Mouse (Mus musculus) cortical plate, adult 2 months (tissue): ENCODE results near the gene B3galnt1.

Experiments used
- CTCF ChIP-seq: fragments of 200-500 bp; IDR thresholded peaks from 2 replicates; pipeline ENCODE4 v1.5.1; 2011; ENCODE audit warnings: mild to moderate bottlenecking, control low read depth, low read length; ENCODE audit not compliant: insufficient read depth; ENCODE audit errors: extremely low read depth
- POLR2A ChIP-seq: fragments of 200-500 bp; IDR thresholded peaks from 2 replicates; pipeline ENCODE4 v1.6.1; 2011; ENCODE audit warnings: mild to moderate bottlenecking, low read length, control low read depth; ENCODE audit not compliant: insufficient read depth; ENCODE audit errors: extremely low read depth

GRCm38 (mm10) chr3:69626963-69627590 lies 28.3 kb upstream of the B3galnt1 start:
- TF ChIP-seq CTCF (no peak), POLR2A (no peak)
